Mouse (Mus musculus) forebrain, embryonic 12.5 days (tissue): Measurements from ENCODE around the gene Cd55. TPM values are rescaled to one million over a fixed set of nuclear protein-coding genes. Genes with fewer than 3 reads are reported as not detected.

Experiments
- ATAC-seq: fragments of 200-750 bp; cut with Nextera tagmentation; 2 replicates; pipeline ENCODE4 v1.8.0; 2017; ENCODE audit warnings: moderate TSS enrichment; ENCODE audit not compliant: low FRiP score
- H3K27ac ChIP-seq: fragments of 300-500 bp; sonication (generic); 2 replicates; pipeline ENCODE4 v1.5.1; 2016; ENCODE audit warnings: mild to moderate bottlenecking
- H3K27me3 ChIP-seq: fragments of 300-500 bp; sonication (generic); 2 replicates; pipeline ENCODE4 v1.6.1; 2016; ENCODE audit warnings: mild to moderate bottlenecking
- H3K36me3 ChIP-seq: fragments of 300-500 bp; sonication (generic); replicated peaks from 2 replicates; pipeline ENCODE4 v1.6.1; 2016; ENCODE audit warnings: mild to moderate bottlenecking
- H3K4me1 ChIP-seq: fragments of 300-500 bp; sonication (generic); 2 replicates; pipeline ENCODE4 v1.6.1; 2016
- H3K4me2 ChIP-seq: fragments of 300-500 bp; sonication (generic); 2 replicates; pipeline ENCODE4 v1.6.1; 2016; ENCODE audit warnings: mild to moderate bottlenecking, moderate library complexity
- H3K4me3 ChIP-seq: fragments of 300-500 bp; sonication (generic); replicated peaks from 2 replicates; pipeline ENCODE4 v1.5.1; 2016; ENCODE audit warnings: mild to moderate bottlenecking
- H3K9ac ChIP-seq: fragments of 300-500 bp; sonication (generic); 2 replicates; pipeline ENCODE4 v1.6.1; 2016; ENCODE audit warnings: mild to moderate bottlenecking
- H3K9me3 ChIP-seq: fragments of 300-500 bp; sonication (generic); 2 replicates; pipeline ENCODE4 v1.6.1; 2016
- WGBS: fragments of 180-500 bp; shearing (Covaris S2); methylation state at CpG from one replicate; pipeline ENCODE4 v1.1.7; 2016; 5-methylcytosine and 5-hydroxymethylcytosine counted together
- polyA plus RNA-seq: library from polyadenylated mRNA; unstranded; fragments of >200 nt; fragmentation: Nextera tagmentation; extraction: Ambion mirVana; gene quantifications from 2 replicates; pipeline ENCODE4 v1.2.1, GENCODE M21; 2016

Gene Cd55
- 2.3 TPM in 2 replicates for polyA plus RNA-seq

- Histone ChIP-seq H3K27ac (0 out of 2 replicates have a peak within 1 kb of the TSS, but pooled peaks have one; percentile 19), H3K9me3 (no peaks in the 10 kb centered on the region), H3K27me3 (peaks cover 14% of the 10 kb centered on the region; the same call in 1 of the 2 replicates), H3K4me3 (peak within 1 kb of the TSS; percentile 61), H3K4me1 (peaks cover 5% of the 10 kb centered on the region; the same call in 1 of the 2 replicates), H3K9ac (peak within 1 kb of the TSS; percentile 59), H3K36me3 (no peaks in the 10 kb centered on the region), H3K4me2 (peak within 1 kb of the TSS; percentile 88)
- ATAC-seq = peak; percentile 98
- under 1% methylated on average over 45 of the region's 45 CpGs for WGBS
Observed at GRCm38 (mm10) chr1:130462084-130462861, at the start of gene Cd55. TSS of gene Cd55 (minus strand) at chr1:130462744.

GRCm38 (mm10) chr1:130511823-130512370 is 49.4 kb upstream of the Cd55 start:
- no peak overlapping the region for H3K27ac ChIP-seq
- H3K4me3 ChIP-seq = no peak overlapping the region
- no peak overlapping the region for H3K9ac ChIP-seq
- no peaks in the 10 kb centered on the region for H3K9me3 ChIP-seq
- ATAC-seq = no peak
- no peak overlapping the region for H3K4me2 ChIP-seq
- H3K4me1 ChIP-seq = no peaks in the 10 kb centered on the region
- 94% methylated on average over 3 of the region's 3 CpGs for WGBS
- H3K36me3 ChIP-seq = no peaks in the 10 kb centered on the region
- no peaks in the 10 kb centered on the region for H3K27me3 ChIP-seq

- Histone ChIP-seq H3K27ac (no peak overlapping the region), H3K4me2 (no peak overlapping the region), H3K4me3 (no peak overlapping the region), H3K9me3 (no peaks in the 10 kb centered on the region), H3K9ac (no peak overlapping the region), H3K4me1 (no peaks in the 10 kb centered on the region), H3K36me3 (no peaks in the 10 kb centered on the region), H3K27me3 (no peaks in the 10 kb centered on the region)
- no peak for ATAC-seq
- 55% methylated on average over 2 of the region's 2 CpGs for WGBS
Observed at GRCm38 (mm10) chr1:130508957-130509350, 46.4 kb upstream of the Cd55 start.

- WGBS = 69% methylated on average over 6 of the region's 6 CpGs
- no peaks in the 10 kb centered on the region for H3K36me3 ChIP-seq
- no peaks in the 10 kb centered on the region for H3K9me3 ChIP-seq
- H3K9ac ChIP-seq = no peak overlapping the region
- no peak overlapping the region for H3K4me2 ChIP-seq
- no peak overlapping the region for H3K4me3 ChIP-seq
- H3K27ac ChIP-seq = no peak overlapping the region
- H3K4me1 ChIP-seq = no peaks in the 10 kb centered on the region
- no peak for ATAC-seq
- no peaks in the 10 kb centered on the region for H3K27me3 ChIP-seq
Observed at GRCm38 (mm10) chr1:130508030-130508956, 45.7 kb upstream of the Cd55 start.

- Histone ChIP-seq H3K9ac (no peak overlapping the region), H3K9me3 (no peaks in the 10 kb centered on the region), H3K36me3 (no peaks in the 10 kb centered on the region), H3K4me2 (no peak overlapping the region), H3K4me1 (no peaks in the 10 kb centered on the region), H3K27me3 (no peaks in the 10 kb centered on the region), H3K27ac (no peak overlapping the region), H3K4me3 (no peak overlapping the region)
- WGBS = 78% methylated on average over 2 of the region's 2 CpGs
- no peak for ATAC-seq
Observed at GRCm38 (mm10) chr1:130507408-130507807, 44.9 kb upstream of the Cd55 start.

GRCm38 (mm10) chr1:130499962-130500361 is 37.4 kb upstream of the Cd55 start:
- Histone ChIP-seq H3K27me3 (no peaks in the 10 kb centered on the region), H3K4me2 (no peak overlapping the region), H3K9me3 (no peaks in the 10 kb centered on the region), H3K9ac (no peak overlapping the region), H3K27ac (no peak overlapping the region), H3K36me3 (no peaks in the 10 kb centered on the region), H3K4me1 (no peaks in the 10 kb centered on the region), H3K4me3 (no peak overlapping the region)
- WGBS = 80% methylated on average over 2 of the region's 2 CpGs
- no peak for ATAC-seq

- Histone ChIP-seq H3K27ac (no peak overlapping the region), H3K4me2 (no peak overlapping the region), H3K4me1 (no peaks in the 10 kb centered on the region), H3K36me3 (no peaks in the 10 kb centered on the region), H3K9ac (no peak overlapping the region), H3K9me3 (no peaks in the 10 kb centered on the region), H3K4me3 (no peak overlapping the region), H3K27me3 (no peaks in the 10 kb centered on the region)
- no peak for ATAC-seq
Observed at GRCm38 (mm10) chr1:130498331-130498730, 35.8 kb upstream of the Cd55 start.

GRCm38 (mm10) chr1:130486816-130487545 is 24.4 kb upstream of the Cd55 start:
- 86% methylated on average over 10 of the region's 10 CpGs for WGBS

GRCm38 (mm10) chr1:130485828-130486620 is 23.5 kb upstream of the Cd55 start:
- Histone ChIP-seq H3K4me3 (no peak overlapping the region), H3K4me1 (no peaks in the 10 kb centered on the region), H3K36me3 (no peaks in the 10 kb centered on the region), H3K9me3 (no peaks in the 10 kb centered on the region), H3K4me2 (no peak overlapping the region), H3K9ac (no peak overlapping the region), H3K27me3 (no peaks in the 10 kb centered on the region), H3K27ac (no peak overlapping the region)
- no peak for ATAC-seq
- 86% methylated on average over 10 of the region's 10 CpGs for WGBS

More at GRCm38 (mm10) chr1:130486816-130487545, 24.4 kb upstream of the Cd55 start:
- no peak overlapping the region for H3K4me2 ChIP-seq
- no peaks in the 10 kb centered on the region for H3K36me3 ChIP-seq
- no peak for ATAC-seq
- no peaks in the 10 kb centered on the region for H3K9me3 ChIP-seq
- H3K9ac ChIP-seq = no peak overlapping the region
- H3K4me3 ChIP-seq = no peak overlapping the region
- H3K27me3 ChIP-seq = no peaks in the 10 kb centered on the region
- H3K27ac ChIP-seq = no peak overlapping the region
- H3K4me1 ChIP-seq = no peaks in the 10 kb centered on the region

- no peak overlapping the region for H3K4me2 ChIP-seq
- ATAC-seq = no peak
Observed at GRCm38 (mm10) chr1:130485376-130485775, 22.8 kb upstream of the Cd55 start.

GRCm38 (mm10) chr1:130474936-130475335 is 12.4 kb upstream of the Cd55 start:
- ATAC-seq = no peak
- WGBS = 92% methylated on average over 6 of the region's 6 CpGs
- no peak overlapping the region for H3K9ac ChIP-seq
- no peaks in the 10 kb centered on the region for H3K27me3 ChIP-seq
- H3K4me2 ChIP-seq = no peak overlapping the region
- no peaks in the 10 kb centered on the region for H3K9me3 ChIP-seq
- H3K36me3 ChIP-seq = no peaks in the 10 kb centered on the region
- no peak overlapping the region for H3K4me3 ChIP-seq
- no peak overlapping the region for H3K27ac ChIP-seq
- no peaks in the 10 kb centered on the region for H3K4me1 ChIP-seq

More at GRCm38 (mm10) chr1:130485376-130485775, 22.8 kb upstream of the Cd55 start:
- Histone ChIP-seq H3K27me3 (no peaks in the 10 kb centered on the region), H3K36me3 (no peaks in the 10 kb centered on the region), H3K9me3 (no peaks in the 10 kb centered on the region), H3K4me3 (no peak overlapping the region), H3K9ac (no peak overlapping the region), H3K4me1 (no peaks in the 10 kb centered on the region), H3K27ac (no peak overlapping the region)
- WGBS = 84% methylated on average over 2 of the region's 2 CpGs
